Mouse (Mus musculus): ENCODE results near the gene Gba. TPM values are rescaled to one million over a fixed set of nuclear protein-coding genes. Genes with fewer than 3 reads are reported as not detected.

The Gba gene
- total and polyA plus RNA-seq, 3 experiments = 49.1 to 55.0 TPM; not detected in 1

DNA sequence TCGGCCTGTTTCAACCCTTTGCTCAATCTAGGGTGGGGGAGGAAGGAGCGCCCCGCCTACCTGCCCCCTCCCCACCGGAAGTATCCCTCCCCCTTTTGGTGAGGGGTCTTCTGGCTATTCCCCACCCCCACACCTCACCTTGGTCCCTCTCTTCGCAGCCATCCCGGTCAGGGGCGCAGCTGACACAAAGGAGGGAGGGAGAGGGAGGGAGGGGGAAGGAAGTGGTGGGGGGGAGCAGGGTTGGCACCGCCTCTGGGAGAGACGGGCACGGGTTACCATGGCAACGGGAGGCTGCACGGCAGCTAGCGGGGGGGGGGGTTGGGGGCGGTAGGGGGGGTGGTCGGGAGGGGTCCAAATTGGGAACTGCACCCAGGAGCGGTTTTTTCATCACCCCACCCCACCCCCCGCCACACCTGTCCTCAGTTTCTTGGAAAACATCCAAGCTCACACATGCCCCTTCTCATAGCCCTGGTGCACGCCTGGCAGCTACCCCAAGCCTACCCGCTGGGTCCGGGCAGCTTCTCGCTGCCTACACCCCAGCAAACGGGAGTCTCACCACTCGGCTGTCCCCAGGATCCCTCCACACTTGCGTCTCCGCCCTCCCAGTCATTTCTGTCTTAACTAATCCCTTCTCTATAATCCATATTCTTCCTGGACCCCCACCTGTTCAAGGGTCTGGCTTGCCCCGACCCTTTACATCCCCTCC, 42.4 kb downstream of the Gba start:
- H3K9ac ChIP-seq (ENCODE audit: control insufficient read depth, low read depth, low read length, poor library complexity, severe bottlenecking) = peak overlapping the region; percentile 61
- H3K4me3 ChIP-seq (ENCODE audit: control insufficient read depth in 1 of 2, insufficient read depth in 1 of 2, low read depth in 2 of 2, low read length in 2 of 2) = peak overlapping the region; percentile 84 to 89
- peaks cover 11 to 12% of the 10 kb centered on the region in 2 experiments; a peak in 3 of 4 replicates for H3K4me1 ChIP-seq (ENCODE audit: control insufficient read depth in 1 of 2, insufficient read depth in 2 of 2, low read length in 2 of 2)

GRCm38 (mm10) chr3:89245688-89246171, 43.0 kb downstream of the Gba start, which contains the start of gene Krtcap2:
Gene Krtcap2, plus strand, starts transcription at chr3:89245966.
- Histone ChIP-seq H3K36me3 (ENCODE audit: control insufficient read depth in 1 of 2, insufficient read depth in 2 of 2, low read length in 2 of 2) (peaks cover 7 to 16% of the 10 kb centered on the region in 2 experiments; a peak in 3 of 4 replicates), H3K4me1 (ENCODE audit: control insufficient read depth in 1 of 2, insufficient read depth in 2 of 2, low read length in 2 of 2) (peaks cover 15 to 16% of the 10 kb centered on the region in 2 experiments; a peak in 3 of 4 replicates)
- TF ChIP-seq USF1 (IDR thresholded peaks at IDR 0.05; ENCODE audit: low read depth, low read length) = peak; percentile 85
- no peak for TF ChIP-seq MYB (IDR thresholded peaks at IDR 0.05; ENCODE audit: low read depth, low read length)
- TF ChIP-seq MEF2A (IDR thresholded peaks at IDR 0.05; ENCODE audit: extremely low read depth, insufficient replicate concordance, low read depth, low read length, poor library complexity, severe bottlenecking) = no peak
- TF ChIP-seq UBTF (IDR thresholded peaks at IDR 0.05; ENCODE audit: borderline replicate concordance, insufficient read depth, low read depth, low read length) = no peak
- TF ChIP-seq NRF1 (IDR thresholded peaks at IDR 0.05; ENCODE audit: insufficient read depth, low read depth, low read length, poor library complexity, severe bottlenecking) = peak; percentile 98
- 0 out of 2 replicates have a peak, but pooled peaks have one; percentile 13 for TF ChIP-seq RCOR1 (IDR thresholded peaks at IDR 0.05; ENCODE audit: low read depth, low read length)
- TF ChIP-seq MXI1 (IDR thresholded peaks at IDR 0.05; ENCODE audit: low read depth, low read length) = peak; percentile 82
- TF ChIP-seq E2F4 (IDR thresholded peaks at IDR 0.05; ENCODE audit: borderline replicate concordance, low read depth, low read length) = 0 out of 2 replicates have a peak, but pooled peaks have one; percentile 25
- peak; percentile 86 for TF ChIP-seq MYC (IDR thresholded peaks at IDR 0.05; ENCODE audit: low read depth, low read length)
- no peak for TF ChIP-seq TAL1 (IDR thresholded peaks at IDR 0.05; ENCODE audit: low read length)
- peak; percentile 95 for TF ChIP-seq MAZ (IDR thresholded peaks at IDR 0.05; ENCODE audit: low read depth, low read length)
- no peak for TF ChIP-seq POLR2AphosphoS5 (IDR thresholded peaks at IDR 0.05; ENCODE audit: borderline replicate concordance, low read depth, low read length)
- TF ChIP-seq GABPA (IDR thresholded peaks at IDR 0.05; ENCODE audit: low read depth, low read length) = no peak
- TF ChIP-seq NELFE (IDR thresholded peaks at IDR 0.05; ENCODE audit: low read depth, low read length) = no peak; the same call in 1 of the 2 replicates
- no peak for TF ChIP-seq KAT2A (conservative IDR thresholded peaks at IDR 0.05; ENCODE audit: low read depth, low read length)
- TF ChIP-seq EP300 (IDR thresholded peaks at IDR 0.05; ENCODE audit: low read depth in 1 of 2, low read length in 2 of 2) = no peak
- no peak for TF ChIP-seq POLR2A (IDR thresholded peaks at IDR 0.05; ENCODE audit: control insufficient read depth in 1 of 2, insufficient read depth in 1 of 2, low read depth in 1 of 2, low read length in 2 of 2, poor library complexity in 1 of 2)
- no peak for TF ChIP-seq POLR2AphosphoS2 (IDR thresholded peaks at IDR 0.05; ENCODE audit: low read length)
- no peak for TF ChIP-seq GATA1 (IDR thresholded peaks at IDR 0.05; ENCODE audit: low read depth, low read length)
- TF ChIP-seq ZMIZ1 (IDR thresholded peaks at IDR 0.05; ENCODE audit: low read depth, low read length) = no peak
- TF ChIP-seq ELF1 (IDR thresholded peaks at IDR 0.05; ENCODE audit: low read depth, low read length) = no peak
- no peak for TF ChIP-seq CHD2 (IDR thresholded peaks at IDR 0.05; ENCODE audit: low read length)
- peak in 1 of 2 experiments; percentile 44; a peak in 1 of 4 replicates for TF ChIP-seq USF2 (IDR thresholded peaks at IDR 0.05; ENCODE audit: borderline replicate concordance in 1 of 2, insufficient read depth in 1 of 2, low read depth in 1 of 2, low read length in 2 of 2)
- no peak for TF ChIP-seq TBP (IDR thresholded peaks at IDR 0.05; ENCODE audit: low read depth, low read length)
- 0 out of 2 replicates have a peak, but pooled peaks have one; percentile 70 for TF ChIP-seq CHD1 (IDR thresholded peaks at IDR 0.05; ENCODE audit: low read depth, low read length)

More for the DNA sequence above, 42.4 kb downstream of the Gba start:
- TF ChIP-seq POLR2A (IDR thresholded peaks at IDR 0.05; ENCODE audit: control insufficient read depth in 1 of 2, insufficient read depth in 1 of 2, low read depth in 1 of 2, low read length in 2 of 2, poor library complexity in 1 of 2) = no peak
- no peak for TF ChIP-seq MYB (IDR thresholded peaks at IDR 0.05; ENCODE audit: low read depth, low read length)
- TF ChIP-seq JUND (IDR thresholded peaks at IDR 0.05; ENCODE audit: low read depth, low read length) = no peak
- no peak for TF ChIP-seq POLR2AphosphoS5 (IDR thresholded peaks at IDR 0.05; ENCODE audit: borderline replicate concordance, low read depth, low read length)
- no peak for TF ChIP-seq BHLHE40 (IDR thresholded peaks at IDR 0.05; ENCODE audit: borderline replicate concordance, low read depth, low read length)
- TF ChIP-seq GABPA (IDR thresholded peaks at IDR 0.05; ENCODE audit: low read depth, low read length) = no peak
- TF ChIP-seq MEF2A (IDR thresholded peaks at IDR 0.05; ENCODE audit: extremely low read depth, insufficient replicate concordance, low read depth, low read length, poor library complexity, severe bottlenecking) = no peak
- no peak for TF ChIP-seq MAZ (IDR thresholded peaks at IDR 0.05; ENCODE audit: low read depth, low read length)
- TF ChIP-seq TAL1 (IDR thresholded peaks at IDR 0.05; ENCODE audit: low read length) = no peak
- TF ChIP-seq MYC (IDR thresholded peaks at IDR 0.05; ENCODE audit: low read depth, low read length) = no peak
- no peak for TF ChIP-seq CHD1 (IDR thresholded peaks at IDR 0.05; ENCODE audit: low read depth, low read length)
- H3K9me3 ChIP-seq (replicated peaks; ENCODE audit: insufficient read depth, low read length) = no peaks in the 10 kb centered on the region
- no peak for DNase-seq (ENCODE audit: low read depth, low spot score)
- H3K79me2 ChIP-seq (ENCODE audit: control insufficient read depth, insufficient read depth, low read length, poor library complexity) = peaks cover 17% of the 10 kb centered on the region
- H3K27ac ChIP-seq (ENCODE audit: control insufficient read depth, low read depth, low read length) = no peak overlapping the region
- peaks cover 7 to 11% of the 10 kb centered on the region in 2 experiments; a peak in 3 of 4 replicates for H3K36me3 ChIP-seq (ENCODE audit: control insufficient read depth in 1 of 2, insufficient read depth in 2 of 2, low read length in 2 of 2)
- no peaks in the 10 kb centered on the region for H3K27me3 ChIP-seq (ENCODE audit: control insufficient read depth in 1 of 2, insufficient read depth in 2 of 2, low read length in 2 of 2)

More at GRCm38 (mm10) chr3:89245688-89246171, 43.0 kb downstream of the Gba start, which contains the start of gene Krtcap2:
- Histone ChIP-seq H3K9me3 (replicated peaks; ENCODE audit: insufficient read depth, low read length) (no peaks in the 10 kb centered on the region), H3K9ac (ENCODE audit: control insufficient read depth, low read depth, low read length, poor library complexity, severe bottlenecking) (peak within 1 kb of the TSS; percentile 99), H3K27me3 (ENCODE audit: control insufficient read depth in 1 of 2, insufficient read depth in 2 of 2, low read length in 2 of 2) (no peaks in the 10 kb centered on the region), H3K79me2 (ENCODE audit: control insufficient read depth, insufficient read depth, low read length, poor library complexity) (peaks cover 17% of the 10 kb centered on the region), H3K27ac (ENCODE audit: control insufficient read depth, low read depth, low read length) (peak within 1 kb of the TSS; percentile 98), H3K4me3 (ENCODE audit: control insufficient read depth in 1 of 2, insufficient read depth in 1 of 2, low read depth in 2 of 2, low read length in 2 of 2) (peak within 1 kb of the TSS; percentile 84 to 89)
- peak; percentile 94 for DNase-seq (ENCODE audit: low read depth, low spot score)
